Mouse (Mus musculus) kidney, embryonic 16.5 days (tissue): ENCODE data around the gene Ccdc121. TPM values are rescaled to one million over a fixed set of nuclear protein-coding genes. Genes with fewer than 3 reads are reported as not detected.
A peak's percentile ranks its signal among the peaks of the same experiment; 100 is the strongest.

Experiments
- ATAC-seq: fragments of 200-750 bp; cut with Nextera tagmentation; 2 replicates; pipeline ENCODE4 v1.8.0; 2017; ENCODE audit warnings: moderate TSS enrichment; ENCODE audit not compliant: low FRiP score, low TSS enrichment
- H3K27ac ChIP-seq: fragments of 300-500 bp; sonication (generic); 2 replicates; pipeline ENCODE4 v1.5.1; 2014; ENCODE audit warnings: low read length
- H3K27me3 ChIP-seq: fragments of 300-500 bp; sonication (generic); 2 replicates; pipeline ENCODE4 v1.6.1; 2014; ENCODE audit warnings: low read length, control low read depth, mixed read lengths; ENCODE audit not compliant: insufficient read depth
- H3K36me3 ChIP-seq: fragments of 300-500 bp; sonication (generic); 2 replicates; pipeline ENCODE4 v1.6.1; 2014; ENCODE audit warnings: low read length, control low read depth, mixed read lengths; ENCODE audit not compliant: insufficient read depth
- H3K4me1 ChIP-seq: fragments of 300-500 bp; sonication (generic); 2 replicates; pipeline ENCODE4 v1.6.1; 2014; ENCODE audit warnings: low read length, control low read depth, mixed read lengths; ENCODE audit not compliant: insufficient read depth
- H3K4me2 ChIP-seq: fragments of 300-500 bp; sonication (generic); replicated peaks from 2 replicates; pipeline ENCODE4 v1.6.1; 2014; ENCODE audit warnings: low read depth, low read length
- H3K4me3 ChIP-seq: fragments of 300-500 bp; sonication (generic); 2 replicates; pipeline ENCODE4 v1.5.1; 2014; ENCODE audit warnings: mild to moderate bottlenecking, low read length
- H3K9ac ChIP-seq: fragments of 300-500 bp; sonication (generic); replicated peaks from 2 replicates; pipeline ENCODE4 v1.6.1; 2014; ENCODE audit warnings: low read length
- H3K9me3 ChIP-seq: fragments of 300-500 bp; sonication (generic); 2 replicates; pipeline ENCODE4 v1.6.1; 2016; ENCODE audit warnings: low read length, control low read depth
- WGBS: fragments of 180-500 bp; shearing (Covaris S2); extraction: QIAGEN DNeasy Blood & Tissue Kit; methylation state at CpG from one replicate; pipeline ENCODE4 v1.1.7; 2014; 5-methylcytosine and 5-hydroxymethylcytosine counted together
- polyA plus RNA-seq: library from polyadenylated mRNA; unstranded; fragments of >200 nt; fragmentation: Nextera tagmentation; extraction: Ambion mirVana; gene quantifications from 2 replicates; pipeline ENCODE4 v1.2.1, GENCODE M21; 2015

Ccdc121 gene
- 0.14 and 0.22 TPM in 2 replicates for polyA plus RNA-seq

DNA sequence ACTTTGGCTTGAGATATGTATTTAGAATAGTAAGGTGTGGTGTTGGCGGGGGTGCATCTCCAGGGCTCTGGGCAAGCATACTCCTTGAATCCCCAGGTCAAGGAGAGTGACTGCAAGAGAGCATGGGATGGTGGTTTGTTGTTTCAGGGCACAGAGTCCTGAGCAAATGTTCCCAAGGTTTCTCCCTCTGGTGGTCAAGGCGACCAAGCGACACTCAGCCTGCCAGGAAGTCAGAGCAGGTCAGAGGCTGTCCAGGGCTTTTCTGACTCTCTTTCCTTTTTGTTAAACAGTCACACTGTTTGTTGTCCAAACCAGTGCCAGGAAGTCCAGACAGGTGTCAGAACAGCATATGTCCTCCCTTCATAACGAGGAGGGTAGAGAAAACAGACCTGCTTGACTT lies at the start of gene Ccdc121:
TSS of gene Ccdc121 (minus strand) at position 145 of the 400 bp plus-strand sequence.
- Histone ChIP-seq H3K9me3 (0 out of 2 replicates have a peak, but pooled peaks cover 2% of the 10 kb centered on the region), H3K4me3 (no peak within 1 kb of the TSS), H3K27me3 (no peaks in the 10 kb centered on the region), H3K9ac (no peak within 1 kb of the TSS), H3K4me2 (no peak within 1 kb of the TSS), H3K4me1 (no peaks in the 10 kb centered on the region), H3K27ac (no peak within 1 kb of the TSS), H3K36me3 (no peaks in the 10 kb centered on the region)
- WGBS, result 42% methylated on average over 4 of the region's 4 CpGs
- 0 out of 2 replicates have a peak, but pooled peaks have one; percentile 35 for ATAC-seq

DNA sequence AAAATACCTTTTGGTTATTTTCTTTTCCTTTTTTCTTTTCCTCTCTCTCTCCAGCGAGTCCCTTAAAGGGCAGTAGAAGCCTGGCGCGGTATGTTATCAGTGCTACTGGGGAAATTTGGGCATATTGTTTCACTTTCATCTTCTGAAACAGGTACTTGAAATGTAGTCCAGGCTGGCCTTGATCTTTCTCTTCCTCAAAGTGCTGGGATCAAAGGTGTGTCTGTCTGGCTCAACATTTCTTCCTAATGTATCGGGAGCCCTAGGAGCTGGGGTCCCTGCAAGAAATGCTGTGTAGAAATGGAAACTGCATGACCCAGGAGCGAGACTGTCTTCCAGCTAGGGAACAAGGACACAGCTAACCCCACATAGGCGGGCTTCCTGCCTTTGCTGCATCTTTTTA lies 49.1 kb upstream of the Ccdc121 start:
- H3K9me3 ChIP-seq, result no peaks in the 10 kb centered on the region
- no peak overlapping the region for H3K27ac ChIP-seq
- no peak overlapping the region for H3K4me3 ChIP-seq
- WGBS, result 73% methylated on average over 6 of the region's 6 CpGs
- H3K36me3 ChIP-seq, result no peaks in the 10 kb centered on the region
- H3K9ac ChIP-seq, result no peak overlapping the region
- no peak for ATAC-seq
- H3K4me1 ChIP-seq, result peaks cover 14% of the 10 kb centered on the region; the same call in 1 of the 2 replicates
- H3K4me2 ChIP-seq, result no peak overlapping the region
- H3K27me3 ChIP-seq, result no peaks in the 10 kb centered on the region

DNA sequence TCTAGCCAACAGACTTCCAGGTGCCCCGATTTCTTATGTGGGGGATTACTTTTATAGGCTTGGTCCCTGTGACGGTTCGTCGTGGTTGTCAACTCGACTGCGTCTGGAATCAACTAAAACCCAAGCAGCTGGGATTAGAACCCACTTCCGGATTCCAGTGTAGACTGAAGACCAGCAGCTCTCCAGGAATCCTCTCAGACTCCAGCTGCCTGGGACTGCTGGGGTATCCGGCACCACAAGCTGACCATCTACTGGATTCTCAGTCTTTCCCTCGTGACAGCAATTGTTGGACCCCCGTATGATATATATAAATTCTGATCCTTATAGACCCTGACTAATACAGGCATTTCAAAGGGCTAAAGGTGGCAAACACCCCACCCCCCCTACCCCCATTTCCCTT lies 48.4 kb upstream of the Ccdc121 start:
- no peaks in the 10 kb centered on the region for H3K27me3 ChIP-seq
- no peaks in the 10 kb centered on the region for H3K9me3 ChIP-seq
- H3K4me3 ChIP-seq, result no peak overlapping the region
- H3K4me1 ChIP-seq, result peaks cover 14% of the 10 kb centered on the region; the same call in 1 of the 2 replicates
- no peak overlapping the region for H3K4me2 ChIP-seq
- H3K9ac ChIP-seq, result no peak overlapping the region
- no peaks in the 10 kb centered on the region for H3K36me3 ChIP-seq
- no peak overlapping the region for H3K27ac ChIP-seq
- ATAC-seq, result no peak
- WGBS, result 85% methylated on average over 10 of the region's 10 CpGs

DNA sequence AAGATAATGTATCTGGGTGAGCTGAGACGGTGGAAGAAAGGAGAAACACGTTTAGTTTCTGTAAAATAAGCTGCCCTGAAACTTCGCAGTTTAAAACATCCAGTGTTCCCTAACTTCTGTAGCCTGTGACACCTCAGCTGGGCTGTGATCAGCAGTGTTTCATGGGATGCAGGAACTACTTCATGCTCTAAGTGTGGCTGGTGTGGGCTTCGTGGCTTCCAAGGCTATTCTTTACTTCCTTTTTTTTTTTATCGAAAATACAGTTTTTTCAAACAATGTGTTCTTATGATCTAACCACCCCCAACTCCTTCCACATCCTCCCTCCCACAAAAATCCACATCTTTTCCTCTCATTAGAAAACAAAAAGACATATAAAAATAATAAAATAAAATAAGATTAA lies 44.2 kb upstream of the Ccdc121 start:
- 78% methylated on average over 5 of the region's 5 CpGs for WGBS
- no peak for ATAC-seq
- H3K27ac ChIP-seq, result no peak overlapping the region
- no peak overlapping the region for H3K4me2 ChIP-seq
- H3K36me3 ChIP-seq, result no peaks in the 10 kb centered on the region
- H3K27me3 ChIP-seq, result no peaks in the 10 kb centered on the region
- no peaks in the 10 kb centered on the region for H3K4me1 ChIP-seq
- H3K4me3 ChIP-seq, result no peak overlapping the region
- H3K9me3 ChIP-seq, result no peaks in the 10 kb centered on the region
- H3K9ac ChIP-seq, result no peak overlapping the region

DNA sequence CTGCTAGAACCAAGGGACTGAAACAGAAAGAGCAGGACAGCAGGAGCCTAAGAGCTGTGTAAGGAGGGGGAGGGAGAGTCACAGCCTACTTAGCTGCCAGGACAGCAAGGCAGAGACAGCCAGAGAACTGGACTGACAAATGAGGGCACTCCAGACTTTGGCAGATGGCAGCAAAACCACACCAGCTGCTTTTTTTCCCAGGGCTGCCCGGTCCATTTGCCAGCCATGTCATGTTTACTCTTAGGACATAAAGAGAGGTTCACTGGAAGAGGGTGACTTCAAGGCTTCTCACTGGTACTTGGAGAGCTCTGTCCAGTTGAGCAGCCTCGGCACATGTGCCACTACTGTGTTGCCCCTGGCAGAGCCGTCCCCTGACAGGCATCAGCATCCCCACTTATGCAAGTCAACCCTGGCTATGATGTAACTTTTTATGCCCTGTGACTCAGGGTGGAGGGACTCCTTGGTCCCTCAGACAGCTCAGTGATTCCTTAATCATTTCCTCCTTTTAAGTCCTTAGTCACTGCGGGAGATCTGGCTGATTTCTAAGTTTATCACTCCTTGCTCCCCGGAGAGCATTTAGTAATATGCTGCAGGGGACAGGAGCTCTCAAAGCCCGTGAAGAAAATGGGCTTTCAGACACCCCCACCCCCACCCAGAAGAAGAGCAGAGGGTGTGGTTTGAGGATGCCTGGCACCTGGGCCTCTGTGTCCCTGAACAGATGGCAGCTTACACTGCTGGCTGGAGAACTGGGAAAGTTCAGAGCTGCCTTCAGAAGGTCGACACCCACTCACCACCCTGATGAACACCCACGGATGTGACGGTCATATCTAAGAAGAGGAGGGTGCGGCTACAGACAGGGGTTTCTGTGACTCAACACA lies 41.5 kb upstream of the Ccdc121 start:
- no peak overlapping the region for H3K27ac ChIP-seq
- WGBS, result 34% methylated on average over 10 of the region's 10 CpGs
- H3K9me3 ChIP-seq, result no peaks in the 10 kb centered on the region
- no peak overlapping the region for H3K4me2 ChIP-seq
- peak; percentile 57; the same call in 1 of the 2 replicates for ATAC-seq
- no peak overlapping the region for H3K9ac ChIP-seq
- no peak overlapping the region for H3K4me3 ChIP-seq
- H3K4me1 ChIP-seq, result no peaks in the 10 kb centered on the region
- no peaks in the 10 kb centered on the region for H3K36me3 ChIP-seq
- no peaks in the 10 kb centered on the region for H3K27me3 ChIP-seq

DNA sequence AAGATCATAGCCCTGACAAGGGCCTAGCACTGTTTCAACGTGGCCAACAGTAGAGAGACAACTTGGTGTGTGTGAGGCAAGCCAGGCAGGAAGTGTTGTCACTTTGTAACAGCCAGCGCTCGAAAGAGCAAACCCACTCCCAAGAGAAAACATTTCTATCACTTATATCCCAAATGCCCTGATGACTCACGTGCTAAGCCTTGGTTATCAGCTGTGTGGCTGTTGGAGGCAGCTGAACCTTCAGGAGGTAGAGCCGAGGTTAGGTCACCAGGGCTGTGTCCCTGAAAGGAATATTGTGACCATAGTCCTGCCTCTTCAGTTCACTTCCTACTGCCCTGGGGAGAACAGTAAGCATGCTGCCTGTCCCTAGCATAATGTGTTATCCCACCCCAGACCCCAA lies 39.6 kb upstream of the Ccdc121 start:
- WGBS, result 49% methylated on average over 5 of the region's 5 CpGs
- H3K4me2 ChIP-seq, result no peak overlapping the region
- H3K27me3 ChIP-seq, result no peaks in the 10 kb centered on the region
- H3K4me3 ChIP-seq, result no peak overlapping the region
- ATAC-seq, result no peak
- no peaks in the 10 kb centered on the region for H3K4me1 ChIP-seq
- no peak overlapping the region for H3K9ac ChIP-seq
- H3K9me3 ChIP-seq, result no peaks in the 10 kb centered on the region
- no peak overlapping the region for H3K27ac ChIP-seq
- no peaks in the 10 kb centered on the region for H3K36me3 ChIP-seq

DNA sequence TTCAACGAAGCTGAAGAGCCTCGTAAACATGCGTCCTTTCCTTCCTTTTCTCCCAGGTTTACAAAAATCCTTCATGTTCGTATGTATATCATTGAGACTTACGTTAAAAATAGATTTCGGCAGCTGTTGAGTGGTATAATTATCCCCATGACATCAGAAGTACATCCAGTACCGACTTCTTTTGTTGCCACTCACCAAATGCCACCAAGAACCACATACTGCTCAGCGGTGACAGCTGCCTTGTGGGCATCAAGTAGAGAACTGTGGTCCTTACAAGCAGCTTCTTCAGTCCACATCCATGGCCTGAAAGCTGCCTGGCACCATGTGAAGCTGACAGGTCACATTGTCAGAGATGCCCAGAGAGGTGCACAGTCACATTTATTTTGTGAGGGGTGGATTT lies 38.7 kb upstream of the Ccdc121 start:
- Histone ChIP-seq H3K27me3 (no peaks in the 10 kb centered on the region), H3K27ac (no peak overlapping the region), H3K4me1 (no peaks in the 10 kb centered on the region), H3K9ac (no peak overlapping the region), H3K9me3 (no peaks in the 10 kb centered on the region), H3K4me2 (no peak overlapping the region), H3K4me3 (no peak overlapping the region), H3K36me3 (no peaks in the 10 kb centered on the region)
- 95% methylated on average over 8 of the region's 8 CpGs for WGBS
- ATAC-seq, result no peak

DNA sequence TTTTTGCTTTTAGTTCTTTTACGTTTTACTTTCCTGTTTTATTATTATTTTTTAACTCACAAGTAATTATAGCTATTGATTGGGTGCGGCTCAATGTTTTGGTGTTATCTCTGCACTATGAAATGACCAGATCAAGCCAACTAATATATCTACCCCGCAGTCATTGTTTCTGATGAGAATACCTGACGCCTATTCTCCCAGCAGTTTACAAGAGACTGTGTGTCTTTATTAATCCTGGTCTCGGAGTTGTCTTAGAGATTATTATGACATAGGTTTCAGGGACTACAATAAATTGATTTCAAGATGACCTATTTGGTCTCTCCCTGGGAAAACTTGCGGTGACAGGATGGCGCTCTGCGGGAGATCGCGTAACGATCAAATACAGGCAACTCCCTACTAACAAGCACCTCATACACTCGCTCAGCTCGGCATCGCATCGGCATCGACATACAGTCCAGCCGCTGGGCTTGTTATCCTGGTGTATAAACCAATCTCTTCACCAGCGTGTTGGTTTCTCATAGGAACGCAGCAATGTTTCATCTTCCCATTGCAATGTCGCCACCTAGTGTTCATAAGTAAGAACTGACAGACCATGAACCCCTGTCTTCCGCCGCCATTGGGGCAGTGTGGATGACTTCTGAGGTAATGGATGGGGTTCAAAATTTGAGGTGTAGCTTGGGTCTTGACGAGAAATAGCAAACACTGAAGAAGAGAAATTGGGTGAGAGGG lies 34.0 kb upstream of the Ccdc121 start:
- H3K4me3 ChIP-seq, result no peak overlapping the region
- H3K27ac ChIP-seq, result no peak overlapping the region
- ATAC-seq, result peak; percentile 24; the same call in 1 of the 2 replicates
- H3K4me1 ChIP-seq, result peaks cover 10% of the 10 kb centered on the region
- 30% methylated on average over 23 of the region's 23 CpGs for WGBS
- H3K36me3 ChIP-seq, result no peaks in the 10 kb centered on the region
- peak overlapping the region; percentile 26; the same call in 1 of the 2 replicates for H3K4me2 ChIP-seq
- H3K27me3 ChIP-seq, result no peaks in the 10 kb centered on the region
- no peaks in the 10 kb centered on the region for H3K9me3 ChIP-seq
- H3K9ac ChIP-seq, result no peak overlapping the region

DNA sequence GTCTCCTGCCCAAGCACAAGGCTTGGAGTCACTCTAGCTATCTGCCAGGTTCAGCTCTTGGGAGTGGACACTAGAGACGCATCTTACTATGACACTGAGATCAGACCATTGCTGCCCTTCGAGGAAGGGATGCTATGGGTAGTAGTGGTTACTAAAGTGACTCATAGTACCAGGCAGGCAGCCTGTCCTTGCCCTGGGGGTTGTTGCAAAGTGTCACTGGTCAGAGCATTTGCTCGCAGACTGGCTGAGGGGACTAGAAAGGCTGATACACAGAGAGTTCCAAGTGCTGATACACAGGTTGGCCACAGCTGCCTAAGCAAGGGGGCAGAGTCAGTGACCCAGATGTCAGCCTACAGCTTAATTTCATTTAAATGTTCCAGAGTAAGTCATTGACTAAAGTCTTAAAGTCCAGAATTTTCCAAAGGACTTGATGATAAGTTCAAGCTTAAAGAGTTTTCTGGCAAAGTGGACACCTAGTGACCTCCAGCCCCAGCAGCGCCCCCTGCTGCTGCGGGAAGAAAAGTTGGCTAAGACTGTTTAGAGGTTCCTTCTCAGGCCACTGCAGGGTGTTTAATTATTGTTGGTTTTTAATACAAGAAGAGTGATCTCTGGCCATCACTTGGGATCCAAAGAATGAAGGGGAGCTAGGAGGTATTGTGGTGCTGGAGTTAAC lies 32.6 kb upstream of the Ccdc121 start:
- 74% methylated on average over 5 of the region's 5 CpGs for WGBS
- H3K9me3 ChIP-seq, result no peaks in the 10 kb centered on the region
- no peaks in the 10 kb centered on the region for H3K36me3 ChIP-seq
- H3K27me3 ChIP-seq, result no peaks in the 10 kb centered on the region
- no peak overlapping the region for H3K4me3 ChIP-seq
- no peak overlapping the region for H3K27ac ChIP-seq
- peaks cover 17% of the 10 kb centered on the region for H3K4me1 ChIP-seq
- H3K4me2 ChIP-seq, result no peak overlapping the region
- no peak for ATAC-seq
- no peak overlapping the region for H3K9ac ChIP-seq
